Mouse (Mus musculus) neural tube, embryonic 14.5 days (tissue): Measurements from ENCODE around the gene Glt6d1. TPM values are rescaled to one million over a fixed set of nuclear protein-coding genes. Genes with fewer than 3 reads are reported as not detected.
A peak's percentile ranks its signal among the peaks of the same experiment; 100 is the strongest.

Experiments used
- ATAC-seq: fragments of 200-750 bp; cut with Nextera tagmentation; 2 replicates; pipeline ENCODE4 v1.8.0; 2017; ENCODE audit warnings: low read depth, mild to moderate bottlenecking, moderate TSS enrichment, moderate library complexity
- H3K27ac ChIP-seq: fragments of 300-500 bp; sonication (generic); 2 replicates; pipeline ENCODE4 v1.5.1; 2014; ENCODE audit warnings: low read depth, mild to moderate bottlenecking, control low read depth, low read length, moderate library complexity, mixed read lengths
- H3K27me3 ChIP-seq: fragments of 300-500 bp; sonication (generic); 2 replicates; pipeline ENCODE4 v1.6.1; 2014; ENCODE audit warnings: low read length; ENCODE audit not compliant: control insufficient read depth, insufficient read depth
- H3K36me3 ChIP-seq: fragments of 300-500 bp; sonication (generic); 2 replicates; pipeline ENCODE4 v1.6.1; 2014; ENCODE audit warnings: low read length, mixed read lengths; ENCODE audit not compliant: control insufficient read depth, insufficient read depth
- H3K4me1 ChIP-seq: fragments of 300-500 bp; sonication (generic); 2 replicates; pipeline ENCODE4 v1.6.1; 2014; ENCODE audit warnings: low read length; ENCODE audit not compliant: control insufficient read depth, insufficient read depth
- H3K4me2 ChIP-seq: fragments of 300-500 bp; sonication (generic); 2 replicates; pipeline ENCODE4 v1.6.1; 2014; ENCODE audit warnings: mild to moderate bottlenecking, low read depth, low read length, control low read depth
- H3K4me3 ChIP-seq: fragments of 300-500 bp; sonication (generic); 2 replicates; pipeline ENCODE4 v1.5.1; 2014; ENCODE audit warnings: low read depth, low read length, control low read depth, mixed read lengths
- H3K9ac ChIP-seq: fragments of 300-500 bp; sonication (generic); replicated peaks from 2 replicates; pipeline ENCODE4 v1.6.1; 2014; ENCODE audit warnings: low read depth, mild to moderate bottlenecking, control low read depth, low read length, mixed read lengths
- H3K9me3 ChIP-seq: fragments of 300-500 bp; sonication (generic); 2 replicates; pipeline ENCODE4 v1.6.1; 2016; ENCODE audit warnings: low read length; ENCODE audit not compliant: control insufficient read depth
- WGBS: fragments of 180-500 bp; shearing (Covaris S2); extraction: QIAGEN DNeasy Blood & Tissue Kit; methylation state at CpG from one replicate; pipeline ENCODE4 v1.1.7; 2014; 5-methylcytosine and 5-hydroxymethylcytosine counted together
- polyA plus RNA-seq: library from polyadenylated mRNA; unstranded; fragments of >200 nt; fragmentation: Nextera tagmentation; extraction: Ambion mirVana; gene quantifications from 2 replicates; pipeline ENCODE4 v1.2.1, GENCODE M21; 2014

Gene Glt6d1
- polyA plus RNA-seq, 1 experiment from 2014 or later, result not detected

DNA sequence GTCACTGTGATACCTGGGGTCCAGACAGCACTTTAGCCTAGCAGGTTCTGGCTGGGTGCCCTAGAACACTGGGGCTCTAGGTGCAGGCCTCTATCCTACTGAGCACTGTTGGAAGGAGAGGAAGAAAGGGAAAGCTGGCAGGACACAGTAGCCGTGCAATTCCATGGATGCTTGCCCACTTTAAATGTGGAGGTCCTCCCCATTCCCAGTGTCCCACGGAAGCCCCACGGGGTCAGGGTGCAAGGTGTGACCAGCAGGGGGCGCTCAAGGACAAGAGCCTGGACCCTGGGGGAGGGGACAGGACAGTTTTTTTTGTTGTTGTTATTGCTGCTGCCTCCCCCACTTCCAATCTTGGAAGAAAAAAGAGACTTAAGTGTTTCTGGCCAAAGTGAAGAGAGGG is 34.7 kb upstream of the Glt6d1 start:
- H3K27ac ChIP-seq, result no peak overlapping the region
- H3K4me2 ChIP-seq, result no peak overlapping the region
- H3K4me3 ChIP-seq, result no peak overlapping the region
- no peaks in the 10 kb centered on the region for H3K36me3 ChIP-seq
- no peak for ATAC-seq
- no peaks in the 10 kb centered on the region for H3K4me1 ChIP-seq
- H3K9me3 ChIP-seq, result no peaks in the 10 kb centered on the region
- H3K27me3 ChIP-seq, result no peaks in the 10 kb centered on the region
- H3K9ac ChIP-seq, result no peak overlapping the region
- WGBS, result 17% methylated on average over 4 of the region's 4 CpGs

DNA sequence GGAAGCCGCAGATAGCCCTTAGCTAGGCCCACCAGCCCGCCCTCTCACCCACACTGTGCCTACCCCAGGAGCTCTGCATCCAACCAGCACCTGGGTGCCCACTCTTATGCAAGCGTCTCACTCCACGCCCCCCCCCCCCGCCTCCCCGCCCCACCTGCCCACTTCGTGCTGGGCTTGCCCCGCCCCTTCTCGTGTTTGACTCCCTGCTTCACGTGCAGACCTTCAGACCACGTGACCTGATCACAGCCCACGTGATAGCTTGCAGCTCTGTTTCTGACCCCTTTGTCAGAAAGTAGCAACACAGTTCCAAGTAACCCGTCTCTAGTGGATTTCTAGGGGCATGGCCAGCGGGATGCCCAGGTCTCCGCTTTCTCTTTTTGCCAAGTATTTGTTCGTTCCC is 31.6 kb upstream of the Glt6d1 start, which contains the start of gene Sohlh1:
TSS of gene Sohlh1 (minus strand) at position 23 of the 400 bp plus-strand sequence.
- no peaks in the 10 kb centered on the region for H3K27me3 ChIP-seq
- H3K4me1 ChIP-seq, result no peaks in the 10 kb centered on the region
- H3K9me3 ChIP-seq, result no peaks in the 10 kb centered on the region
- no peak within 1 kb of the TSS for H3K27ac ChIP-seq
- H3K4me2 ChIP-seq, result no peak within 1 kb of the TSS
- H3K9ac ChIP-seq, result no peak within 1 kb of the TSS
- H3K4me3 ChIP-seq, result no peak within 1 kb of the TSS
- no peaks in the 10 kb centered on the region for H3K36me3 ChIP-seq
- no peak for ATAC-seq
- WGBS, result 78% methylated on average over 12 of the region's 16 CpGs

DNA sequence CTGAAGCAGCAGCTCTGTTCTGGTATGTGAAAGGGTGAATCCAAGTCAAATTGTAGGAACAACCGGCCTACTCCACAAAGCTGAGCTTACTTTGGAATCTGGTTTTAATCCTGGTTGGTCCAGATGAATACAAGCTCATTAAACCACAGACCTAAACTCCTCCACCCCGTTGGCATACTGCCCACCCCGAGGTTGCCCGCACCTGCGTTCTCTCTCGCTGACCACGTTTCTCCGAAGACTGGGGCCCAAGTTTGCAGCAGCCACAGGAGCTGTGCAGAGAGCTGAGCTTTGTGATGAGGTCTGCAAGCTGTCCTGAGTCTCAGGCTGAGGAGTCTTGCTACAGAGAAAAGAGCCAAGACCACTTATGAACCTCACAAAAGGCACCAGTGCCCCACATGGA is 30.9 kb upstream of the Glt6d1 start:
- H3K36me3 ChIP-seq, result no peaks in the 10 kb centered on the region
- no peak for ATAC-seq

DNA sequence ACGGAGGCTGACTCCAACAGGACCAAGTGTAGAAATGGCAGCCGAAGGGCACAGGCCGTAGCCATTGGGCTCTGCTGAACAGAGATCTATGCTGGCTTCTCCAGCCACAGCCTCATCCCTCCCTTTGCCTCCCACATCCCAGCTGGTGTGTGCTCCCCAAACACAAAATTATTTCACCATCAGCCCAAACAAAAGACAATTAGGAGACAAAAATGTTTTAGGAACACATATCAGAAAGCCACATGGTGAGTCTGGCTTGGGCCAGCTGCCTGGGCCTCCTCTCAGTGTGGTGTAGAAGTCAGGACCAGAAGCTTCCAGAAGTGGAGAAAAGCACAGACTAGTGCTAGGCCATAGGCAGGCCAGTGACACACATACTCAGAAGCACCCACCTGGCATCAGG is 28.4 kb upstream of the Glt6d1 start:
- no peaks in the 10 kb centered on the region for H3K9me3 ChIP-seq
- ATAC-seq, result no peak
- H3K4me2 ChIP-seq, result no peak overlapping the region
- no peaks in the 10 kb centered on the region for H3K36me3 ChIP-seq
- no peak overlapping the region for H3K9ac ChIP-seq
- H3K4me3 ChIP-seq, result no peak overlapping the region
- 90% methylated on average over 3 of the region's 3 CpGs for WGBS
- no peak overlapping the region for H3K27ac ChIP-seq
- H3K27me3 ChIP-seq, result no peaks in the 10 kb centered on the region
- H3K4me1 ChIP-seq, result no peaks in the 10 kb centered on the region

More for the DNA sequence above, 30.9 kb upstream of the Glt6d1 start:
- Histone ChIP-seq H3K4me1 (no peaks in the 10 kb centered on the region), H3K9ac (no peak overlapping the region), H3K4me2 (no peak overlapping the region), H3K9me3 (no peaks in the 10 kb centered on the region), H3K27me3 (no peaks in the 10 kb centered on the region), H3K4me3 (no peak overlapping the region), H3K27ac (no peak overlapping the region)
- 82% methylated on average over 8 of the region's 8 CpGs for WGBS

DNA sequence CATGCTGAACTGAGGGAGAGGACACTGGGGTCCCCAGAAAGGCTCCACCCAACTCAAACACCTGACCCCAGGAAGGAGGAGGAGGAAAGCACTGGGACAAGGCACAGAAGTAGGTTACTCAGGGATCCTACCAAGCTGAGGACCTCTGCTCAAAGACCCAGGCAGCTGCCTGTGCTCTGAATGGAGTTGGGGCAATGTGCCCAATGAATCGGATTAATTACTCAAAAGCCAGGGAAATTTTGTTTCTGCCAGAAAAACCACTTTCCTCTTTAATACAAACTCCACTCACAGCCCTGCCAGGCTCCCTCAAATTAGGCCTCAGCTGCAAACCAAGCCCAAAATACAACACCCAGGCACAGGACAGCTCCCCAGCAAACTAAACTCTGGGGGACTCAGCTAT is 27.1 kb upstream of the Glt6d1 start:
- H3K9ac ChIP-seq, result no peak overlapping the region
- H3K4me1 ChIP-seq, result no peaks in the 10 kb centered on the region
- no peaks in the 10 kb centered on the region for H3K9me3 ChIP-seq
- H3K4me3 ChIP-seq, result no peak overlapping the region
- H3K36me3 ChIP-seq, result no peaks in the 10 kb centered on the region
- no peak overlapping the region for H3K4me2 ChIP-seq
- H3K27ac ChIP-seq, result no peak overlapping the region
- 67% methylated on average over 1 of the region's 1 CpGs for WGBS
- ATAC-seq, result no peak
- H3K27me3 ChIP-seq, result no peaks in the 10 kb centered on the region

DNA sequence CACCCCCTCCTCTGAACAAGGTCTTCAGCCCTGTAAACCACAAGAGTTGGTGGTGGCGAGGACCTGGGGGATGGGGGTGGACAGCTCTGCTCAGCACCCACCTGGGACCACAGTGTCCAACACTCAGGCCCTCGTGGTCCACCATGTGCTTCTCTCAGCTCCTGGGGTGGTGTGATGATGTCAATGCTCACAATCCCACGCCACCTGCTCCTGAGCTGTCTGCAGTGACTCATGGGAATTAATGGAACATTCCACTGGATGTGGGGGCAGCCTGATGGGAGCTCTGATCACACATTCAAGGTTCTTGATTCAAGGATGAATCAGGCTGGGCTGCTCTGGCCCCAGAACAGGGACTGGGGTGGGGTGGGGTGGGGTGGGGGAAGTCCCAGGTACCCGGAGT is 26.5 kb upstream of the Glt6d1 start:
- no peaks in the 10 kb centered on the region for H3K9me3 ChIP-seq
- no peak for ATAC-seq
- H3K27ac ChIP-seq, result no peak overlapping the region
- H3K27me3 ChIP-seq, result no peaks in the 10 kb centered on the region
- H3K9ac ChIP-seq, result no peak overlapping the region
- no peaks in the 10 kb centered on the region for H3K4me1 ChIP-seq
- WGBS, result 76% methylated on average over 4 of the region's 4 CpGs
- H3K4me3 ChIP-seq, result no peak overlapping the region
- no peaks in the 10 kb centered on the region for H3K36me3 ChIP-seq
- H3K4me2 ChIP-seq, result no peak overlapping the region

DNA sequence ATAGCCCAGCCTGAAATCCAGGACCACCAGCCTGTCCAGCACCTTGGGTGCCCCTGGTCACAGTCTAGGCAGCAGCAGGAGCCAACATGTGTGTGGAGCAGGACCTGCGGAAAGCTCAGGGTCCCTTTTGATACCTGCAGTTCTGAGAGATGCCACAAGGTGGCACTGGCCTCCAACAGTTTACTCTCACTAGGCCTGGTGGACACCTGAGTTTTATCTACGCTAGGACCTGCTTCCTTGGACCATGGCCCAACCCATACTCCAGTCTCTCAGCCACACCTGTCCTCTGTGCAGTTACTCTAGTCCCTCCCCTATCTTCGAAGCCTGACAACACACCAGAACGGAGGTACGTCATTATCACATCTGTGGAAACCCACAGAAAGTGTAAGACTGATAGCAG is 20.6 kb upstream of the Glt6d1 start:
- 54% methylated on average over 5 of the region's 5 CpGs for WGBS
- H3K9ac ChIP-seq, result no peak overlapping the region

DNA sequence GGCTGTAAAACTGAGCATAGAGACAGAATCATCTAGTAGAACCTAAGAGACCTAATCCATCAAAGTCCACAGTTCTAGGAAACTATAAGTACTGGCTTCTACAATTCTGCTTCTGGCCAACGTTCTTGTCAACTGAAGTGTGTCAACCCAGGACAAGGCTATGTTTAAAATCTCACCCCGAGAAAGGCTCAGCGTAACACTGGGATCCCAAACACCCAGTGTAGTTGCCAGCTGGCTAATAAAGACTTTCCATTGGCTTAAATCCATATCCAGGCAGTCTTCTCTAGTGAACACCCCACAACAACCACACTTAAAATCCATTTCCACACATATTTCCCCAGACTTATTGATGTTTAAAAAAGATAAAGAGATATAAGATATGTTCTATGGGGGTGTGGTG is 15.1 kb upstream of the Glt6d1 start:
- no peaks in the 10 kb centered on the region for H3K27me3 ChIP-seq
- no peak overlapping the region for H3K4me2 ChIP-seq
- H3K4me3 ChIP-seq, result no peak overlapping the region
- no peak overlapping the region for H3K9ac ChIP-seq
- H3K36me3 ChIP-seq, result no peaks in the 10 kb centered on the region
- 87% methylated on average over 3 of the region's 3 CpGs for WGBS
- no peaks in the 10 kb centered on the region for H3K9me3 ChIP-seq
- H3K4me1 ChIP-seq, result no peaks in the 10 kb centered on the region
- no peak overlapping the region for H3K27ac ChIP-seq
- no peak for ATAC-seq

More for the DNA sequence above, 20.6 kb upstream of the Glt6d1 start:
- no peaks in the 10 kb centered on the region for H3K9me3 ChIP-seq
- no peak overlapping the region for H3K4me2 ChIP-seq
- H3K36me3 ChIP-seq, result no peaks in the 10 kb centered on the region
- H3K27me3 ChIP-seq, result no peaks in the 10 kb centered on the region
- no peaks in the 10 kb centered on the region for H3K4me1 ChIP-seq
- no peak overlapping the region for H3K4me3 ChIP-seq
- no peak overlapping the region for H3K27ac ChIP-seq
- peak; percentile 65; the same call in 1 of the 2 replicates for ATAC-seq

DNA sequence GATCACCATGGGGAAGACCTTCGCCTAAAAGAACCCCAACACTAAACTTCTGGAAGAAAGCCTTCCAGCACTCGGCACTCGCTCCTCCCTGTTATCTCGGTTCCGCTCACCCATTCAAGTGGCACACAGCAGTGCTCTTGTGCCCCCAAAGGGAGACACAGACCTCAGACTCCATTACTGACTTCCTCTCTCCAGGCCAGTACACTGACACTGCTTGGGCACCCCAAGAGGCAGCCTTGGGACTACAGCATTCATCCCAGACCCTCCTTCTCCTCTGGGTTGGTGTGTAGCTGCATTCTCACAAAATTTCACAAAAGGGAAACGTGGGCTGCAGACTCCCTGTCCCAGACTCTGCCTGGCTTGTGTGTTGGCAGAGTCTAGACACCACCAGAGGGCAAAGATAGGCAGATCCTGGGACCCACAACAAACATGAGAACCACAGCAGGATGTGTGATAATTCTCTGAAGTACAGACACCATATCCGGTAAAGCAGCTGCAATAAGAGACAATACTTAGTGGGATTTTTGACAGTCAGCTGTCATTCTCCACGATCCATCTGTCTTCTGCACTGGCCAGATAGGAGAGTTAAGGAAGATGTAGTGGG is 12.8 kb upstream of the Glt6d1 start:
- Histone ChIP-seq H3K27me3 (no peaks in the 10 kb centered on the region), H3K4me1 (no peaks in the 10 kb centered on the region), H3K9me3 (no peaks in the 10 kb centered on the region), H3K36me3 (no peaks in the 10 kb centered on the region), H3K4me3 (no peak overlapping the region), H3K9ac (no peak overlapping the region), H3K27ac (no peak overlapping the region), H3K4me2 (no peak overlapping the region)
- WGBS, result 83% methylated on average over 8 of the region's 8 CpGs
- no peak for ATAC-seq
